Comparison of ENCODE assay signal across 10 mouse cellular contexts in genomic region chr15:28189668-28190067, GRCm38 (mm10). TPM values are rescaled to one million over a fixed set of nuclear protein-coding genes. Genes with fewer than 3 reads are reported as not detected.
DNase-seq lines count a peak whose midpoint lies in the region; ATAC-seq lines count a peak whose summit lies in the region.
"Had no signal": no experiment of that assay in that cellular context is flagged by ENCODE, and none has a peak within 500 bp of the region (broad histone marks: within the 10 kb centered on the region; RNA-seq: fewer than 3 reads in every experiment).

No protein-coding gene starts in this region.

- no peak overlapping the region for H3K9ac ChIP-seq in heart, embryonic 12.5 days

- H3K4me1 ChIP-seq in heart, embryonic 12.5 days (replicated peaks) = no peaks in the 10 kb centered on the region

- H3K27ac ChIP-seq in heart, embryonic 12.5 days (ENCODE audit: poor library complexity, severe bottlenecking) = no peak overlapping the region

- DNase-seq in heart, adult 8-10 months (ENCODE audit: low spot score) = no peak
- DNase-seq in 416B (ENCODE audit: low read depth) = peak; percentile 11
- DNase-seq in frontal cortex, postnatal 36 days (ENCODE audit: low spot score in 2 of 2) = no peak
- DNase-seq in kidney, adult 9 months = no peak
- DNase-seq in kidney, adult 11 months = no peak
- DNase-seq: lung, adult 18-20 months had no signal

- WGBS in heart, embryonic 12.5 days = 32% methylated on average over 12 of the region's 12 CpGs

- H3K27me3 ChIP-seq in heart, embryonic 12.5 days (replicated peaks) = no peaks in the 10 kb centered on the region

- no peaks in the 10 kb centered on the region for H3K9me3 ChIP-seq in heart, embryonic 12.5 days (replicated peaks)

- H3K36me3 ChIP-seq in heart, embryonic 12.5 days = no peaks in the 10 kb centered on the region
- H3K36me3 ChIP-seq: G1E had no signal

- peak overlapping the region; percentile 14; the same call in 1 of the 2 replicates for H3K4me2 ChIP-seq in heart, embryonic 12.5 days

- ATAC-seq in heart, embryonic 12.5 days (ENCODE audit: insufficient number of reproducible peaks, low FRiP score) = no peak
- peak; percentile 87 for ATAC-seq in activated CD4-positive, CD25-positive, alpha-beta regulatory T cell, adult 4 months
- ATAC-seq in megakaryocyte-erythroid progenitor cell, adult 5-6 weeks (replicated peaks; ENCODE audit: low FRiP score, low TSS enrichment, poor library complexity, severe bottlenecking) = peak; percentile 61; the same call in 1 of the 2 replicates

- no peak overlapping the region for H3K4me3 ChIP-seq in heart, embryonic 12.5 days

RNA-seq across cellular contexts. Expression of gene Dnah5, which starts 13.9 kb away (rescaled TPM):
- polyA plus RNA-seq in heart, embryonic 12.5 days (2016; fragmentation: Nextera tagmentation; extraction: Ambion mirVana) = 0.03 TPM in 1 of 2 replicates, not detected in the other
- under 1 TPM in 2 of 4 experiments, not detected in 2; 0.03 to 0.09 TPM for total RNA-seq in heart, adult 8-10 months (2022)
- under 1 TPM in 1 of 2 experiments, not detected in 1; 0.03 TPM for polyA plus RNA-seq in activated CD4-positive, CD25-positive, alpha-beta regulatory T cell, adult 4 months (2017; shearing (Covaris generic))
- not detected in 2 replicates for total RNA-seq in megakaryocyte-erythroid progenitor cell, adult 5-6 weeks (2014; fragmentation: Nextera tagmentation)
- total RNA-seq in megakaryocyte-erythroid progenitor cell, adult 5-6 weeks (2017) = not detected in 2 replicates
- polyA plus RNA-seq: G1E had no signal
